11 mouse cellular contexts compared by ENCODE assay signal in the genomic region with DNA sequence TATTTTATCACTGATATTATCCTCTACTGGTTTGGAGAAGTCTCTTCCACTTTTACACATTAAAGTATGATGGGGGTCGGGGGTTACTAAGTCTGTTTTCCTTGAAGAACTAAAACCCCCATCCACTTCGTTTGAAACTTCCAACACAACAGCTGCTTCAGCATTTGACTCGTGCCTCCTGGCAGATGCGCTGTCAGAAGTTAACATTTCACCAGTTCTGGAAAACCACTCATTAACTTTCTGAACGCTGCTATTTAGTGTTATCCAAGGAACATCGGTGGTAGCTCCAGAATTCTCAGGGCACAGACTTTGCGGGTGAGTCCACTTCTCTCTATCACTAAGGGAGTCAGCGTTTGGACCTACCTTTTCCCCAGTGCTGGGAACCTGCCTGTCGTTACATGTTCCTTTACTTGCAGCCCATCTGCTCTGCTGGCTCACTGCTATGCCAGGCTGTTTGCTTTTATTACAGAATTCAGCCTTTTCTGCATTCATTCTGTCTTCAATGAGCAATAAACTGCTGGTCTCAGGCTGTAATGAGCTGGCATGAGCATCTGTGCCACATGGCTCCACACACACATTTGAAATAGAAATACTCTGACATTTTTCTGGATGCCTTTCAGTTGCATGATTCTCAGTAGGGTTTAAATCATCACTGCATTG. TPM values are rescaled to one million over a fixed set of nuclear protein-coding genes. Genes with fewer than 3 reads are reported as not detected.
DNase-seq lines count a peak whose midpoint lies in the region; TF ChIP-seq lines count a peak whose summit lies in the region.
"Had no signal": no experiment of that assay in that cellular context is flagged by ENCODE, and none has a peak within 500 bp of the region (broad histone marks: within the 10 kb centered on the region; RNA-seq: fewer than 3 reads in every experiment).

No protein-coding gene starts in this region.

- no peaks in the 10 kb centered on the region for H3K27me3 ChIP-seq in kidney, adult 2 months (replicated peaks; ENCODE audit: control insufficient read depth, insufficient read depth, low read length)

- TF ChIP-seq POLR2A in kidney, adult 2 months (IDR thresholded peaks at IDR 0.05; ENCODE audit: low read depth, low read length), result no peak
- TF ChIP-seq POLR2A in brain, embryonic 14.5 days (IDR thresholded peaks at IDR 0.05; ENCODE audit: borderline replicate concordance, extremely low read depth, insufficient read depth, insufficient read length, poor library complexity, severe bottlenecking), result no peak

- DNase-seq in kidney, adult 2 months, result peak; percentile 80
- no peak for DNase-seq in kidney, postnatal 10 days
- DNase-seq in brain, embryonic 14.5 days (ENCODE audit: low read depth), result peak; percentile 94
- peak; percentile 14 to 20 for DNase-seq in frontal cortex, postnatal 14 days (ENCODE audit: low spot score in 2 of 2)
- peak; percentile 64 to 74 for DNase-seq in layer of hippocampus, postnatal 36 days
- no peak for DNase-seq in adipocyte (ENCODE audit: low spot score)
- no peak for DNase-seq in heart, postnatal 10 days
- DNase-seq: cerebellum, postnatal 36 days; liver; lung, postnatal 10 days; thymus, postnatal 25 days had no signal

- H3K27ac ChIP-seq in kidney, adult 2 months (ENCODE audit: insufficient read depth, low read depth, low read length), result no peak overlapping the region

- no peak for TF ChIP-seq CTCF in kidney, adult 2 months (conservative IDR thresholded peaks at IDR 0.05; ENCODE audit: insufficient read depth, insufficient read length, low read depth, low read length)
- TF ChIP-seq CTCF in brain, embryonic 14.5 days (IDR thresholded peaks at IDR 0.05; ENCODE audit: borderline replicate concordance, extremely low read depth, insufficient read depth, insufficient read length), result no peak

- no peaks in the 10 kb centered on the region for H3K36me3 ChIP-seq in kidney, adult 2 months (ENCODE audit: control insufficient read depth, insufficient read depth, low read length)

- H3K4me1 ChIP-seq in kidney, adult 2 months (ENCODE audit: control insufficient read depth, insufficient read depth, low read length), result peaks cover 4% of the 10 kb centered on the region; the same call in 1 of the 2 replicates

- WGBS in kidney, adult 2 months, result 57% methylated on average over 9 of the region's 9 CpGs

- no peak overlapping the region for H3K4me3 ChIP-seq in kidney, adult 2 months (ENCODE audit: insufficient read depth, low read depth, low read length)

- intact Hi-C loops in heart, postnatal 10 days (cut with DNase I), result no loop called here

RNA-seq across cellular contexts. Expression of a gene that starts 25.7 kb away (rescaled TPM):
- 0.12 and 0.16 TPM in 2 replicates for polyA plus RNA-seq in kidney, adult 2 months (2012; rRNA removed)
- 4.1 and 5.5 TPM in 2 replicates for polyA plus RNA-seq in brain, embryonic 14.5 days (2012; rRNA removed)
- 1 to 10 TPM in 1 of 2 experiments, under 1 TPM in 1; 0.96 to 1.6 TPM for total RNA-seq in layer of hippocampus, postnatal 36 days (2021)
- 1 to 10 TPM; 2.8 to 4.7 TPM for total RNA-seq in heart, postnatal 10 days (2021)

RNA-seq across cellular contexts. Expression of a gene that starts 25.9 kb away (rescaled TPM):
- 107 and 134 TPM in 2 replicates for polyA plus RNA-seq in kidney, adult 2 months (2012; rRNA removed)
- polyA plus RNA-seq in brain, embryonic 14.5 days (2012; rRNA removed), result 118 and 119 TPM in 2 replicates
- 100 to 1,000 TPM; 142 to 194 TPM for total RNA-seq in layer of hippocampus, postnatal 36 days (2021)
- total RNA-seq in heart, postnatal 10 days (2021), result 100 to 1,000 TPM; 100 TPM

RNA-seq across cellular contexts. Expression of a gene that starts 56.0 kb away (rescaled TPM):
- 392 and 429 TPM in 2 replicates for polyA plus RNA-seq in kidney, adult 2 months (2012; rRNA removed)
- 3.6 and 5.3 TPM in 2 replicates for polyA plus RNA-seq in brain, embryonic 14.5 days (2012; rRNA removed)
- total RNA-seq in layer of hippocampus, postnatal 36 days (2021), result 1 to 10 TPM; 1.3 to 2.7 TPM
- 1 to 10 TPM; 3.1 to 4.2 TPM for total RNA-seq in heart, postnatal 10 days (2021)

Comparison
In these comparisons a context has a peak if more than half of its experiments do, and no peak if none do; other contexts are left out.
1. DNase-seq: peak in kidney, adult 2 months (single experiment), brain, embryonic 14.5 days (single experiment), frontal cortex, postnatal 14 days (2 of 2) and layer of hippocampus, postnatal 36 days (2 of 2); none in kidney, postnatal 10 days (single experiment), adipocyte (single experiment) and heart, postnatal 10 days (0 of 2).